ENCODE assay signal across 12 mouse cellular contexts in genomic region chr9:16988114-16988513, GRCm38 (mm10).
A peak's percentile ranks its signal among the peaks of the same experiment; 100 is the strongest.
DNase-seq lines count a peak whose midpoint lies in the region; ATAC-seq and TF ChIP-seq lines count a peak whose summit lies in the region.
"Had no signal": no experiment of that assay in that cellular context is flagged by ENCODE, and none has a peak within 500 bp of the region (broad histone marks: within the 10 kb centered on the region; RNA-seq: fewer than 3 reads in every experiment).

No protein-coding gene starts in this region.

- no peak for DNase-seq in heart, adult 18-20 months
- peak; percentile 14 for DNase-seq in neural tube, embryonic 10.5 days (ENCODE audit: extremely low spot score, low spot score)
- DNase-seq in urinary bladder, adult 18-20 months (ENCODE audit: low spot score in 2 of 2) = no peak
- DNase-seq: B cell, adult 2 months; kidney, postnatal 4 days; liver, embryonic 13.5 days had no signal

- no peak for TF ChIP-seq CTCF in intestine, postnatal 0 days (IDR thresholded peaks at IDR 0.05; ENCODE audit: low read depth)

- no peaks in the 10 kb centered on the region for H3K9me3 ChIP-seq in heart, embryonic 12.5 days (replicated peaks)
- H3K9me3 ChIP-seq in neural tube, embryonic 15.5 days (replicated peaks) = no peaks in the 10 kb centered on the region
- no peaks in the 10 kb centered on the region for H3K9me3 ChIP-seq in hindbrain, embryonic 12.5 days (replicated peaks)
- H3K9me3 ChIP-seq in neural tube, embryonic 12.5 days = no peaks in the 10 kb centered on the region
- no peaks in the 10 kb centered on the region for H3K9me3 ChIP-seq in intestine, postnatal 0 days (ENCODE audit: control insufficient read depth)
- H3K9me3 ChIP-seq: liver, embryonic 13.5 days; neural tube, embryonic 13.5 days had no signal

- 34% methylated on average over 3 of the region's 3 CpGs for WGBS in heart, embryonic 12.5 days
- WGBS in neural tube, embryonic 15.5 days = 66% methylated on average over 3 of the region's 3 CpGs
- WGBS in hindbrain, embryonic 12.5 days = 42% methylated on average over 3 of the region's 3 CpGs
- 51% methylated on average over 3 of the region's 3 CpGs for WGBS in neural tube, embryonic 12.5 days
- 56% methylated on average over 3 of the region's 3 CpGs for WGBS in intestine, postnatal 0 days

- no peaks in the 10 kb centered on the region for H3K36me3 ChIP-seq in heart, embryonic 12.5 days
- no peaks in the 10 kb centered on the region for H3K36me3 ChIP-seq in neural tube, embryonic 15.5 days
- H3K36me3 ChIP-seq in hindbrain, embryonic 12.5 days = no peaks in the 10 kb centered on the region
- H3K36me3 ChIP-seq in neural tube, embryonic 12.5 days = no peaks in the 10 kb centered on the region
- no peaks in the 10 kb centered on the region for H3K36me3 ChIP-seq in intestine, postnatal 0 days (ENCODE audit: control insufficient read depth, insufficient read depth)
- H3K36me3 ChIP-seq: liver, embryonic 13.5 days; neural tube, embryonic 13.5 days had no signal

- H3K27ac ChIP-seq in heart, embryonic 12.5 days (ENCODE audit: poor library complexity, severe bottlenecking) = no peak overlapping the region
- H3K27ac ChIP-seq in neural tube, embryonic 15.5 days (replicated peaks) = no peak overlapping the region
- H3K27ac ChIP-seq in hindbrain, embryonic 12.5 days = no peak overlapping the region
- H3K27ac ChIP-seq in neural tube, embryonic 12.5 days = no peak overlapping the region
- no peak overlapping the region for H3K27ac ChIP-seq in intestine, postnatal 0 days (ENCODE audit: low read depth, low read length)
- H3K27ac ChIP-seq: liver, embryonic 13.5 days; neural tube, embryonic 13.5 days had no signal

- no peaks in the 10 kb centered on the region for H3K27me3 ChIP-seq in heart, embryonic 12.5 days (replicated peaks)
- no peaks in the 10 kb centered on the region for H3K27me3 ChIP-seq in neural tube, embryonic 15.5 days (replicated peaks)
- H3K27me3 ChIP-seq in hindbrain, embryonic 12.5 days = no peaks in the 10 kb centered on the region
- no peaks in the 10 kb centered on the region for H3K27me3 ChIP-seq in neural tube, embryonic 12.5 days (replicated peaks)
- H3K27me3 ChIP-seq in intestine, postnatal 0 days (replicated peaks; ENCODE audit: control insufficient read depth, insufficient read depth, low read length) = no peaks in the 10 kb centered on the region
- H3K27me3 ChIP-seq: liver, embryonic 13.5 days; neural tube, embryonic 13.5 days had no signal

- H3K4me2 ChIP-seq in heart, embryonic 12.5 days = no peak overlapping the region
- no peak overlapping the region for H3K4me2 ChIP-seq in neural tube, embryonic 15.5 days
- H3K4me2 ChIP-seq in hindbrain, embryonic 12.5 days (replicated peaks) = no peak overlapping the region
- H3K4me2 ChIP-seq in neural tube, embryonic 12.5 days (replicated peaks) = no peak overlapping the region
- H3K4me2 ChIP-seq in intestine, postnatal 0 days (replicated peaks; ENCODE audit: low read depth) = no peak overlapping the region
- H3K4me2 ChIP-seq: liver, embryonic 13.5 days; neural tube, embryonic 13.5 days had no signal

- H3K4me3 ChIP-seq in heart, embryonic 12.5 days = no peak overlapping the region
- no peak overlapping the region for H3K4me3 ChIP-seq in neural tube, embryonic 15.5 days (replicated peaks)
- H3K4me3 ChIP-seq in hindbrain, embryonic 12.5 days = no peak overlapping the region
- H3K4me3 ChIP-seq in neural tube, embryonic 12.5 days = no peak overlapping the region
- no peak overlapping the region for H3K4me3 ChIP-seq in intestine, postnatal 0 days (ENCODE audit: low read depth, low read length)
- H3K4me3 ChIP-seq: liver, embryonic 13.5 days; neural tube, embryonic 13.5 days had no signal

- H3K9ac ChIP-seq in heart, embryonic 12.5 days = no peak overlapping the region
- H3K9ac ChIP-seq in neural tube, embryonic 15.5 days (replicated peaks) = no peak overlapping the region
- no peak overlapping the region for H3K9ac ChIP-seq in hindbrain, embryonic 12.5 days
- no peak overlapping the region for H3K9ac ChIP-seq in neural tube, embryonic 12.5 days
- no peak overlapping the region for H3K9ac ChIP-seq in intestine, postnatal 0 days (ENCODE audit: low read depth, low read length)
- H3K9ac ChIP-seq: liver, embryonic 13.5 days; neural tube, embryonic 13.5 days had no signal

- H3K4me1 ChIP-seq in heart, embryonic 12.5 days (replicated peaks) = peaks cover 4% of the 10 kb centered on the region; the same call in 1 of the 2 replicates
- no peaks in the 10 kb centered on the region for H3K4me1 ChIP-seq in neural tube, embryonic 15.5 days
- H3K4me1 ChIP-seq in hindbrain, embryonic 12.5 days = peaks cover 3% of the 10 kb centered on the region; the same call in 1 of the 2 replicates
- H3K4me1 ChIP-seq in neural tube, embryonic 12.5 days = 0 out of 2 replicates have a peak, but pooled peaks cover 2% of the 10 kb centered on the region
- no peaks in the 10 kb centered on the region for H3K4me1 ChIP-seq in intestine, postnatal 0 days (replicated peaks; ENCODE audit: control insufficient read depth, insufficient read depth, low read length)
- H3K4me1 ChIP-seq: liver, embryonic 13.5 days had no signal

- ATAC-seq in heart, embryonic 12.5 days (ENCODE audit: insufficient number of reproducible peaks, low FRiP score) = peak; percentile 85
- no peak for ATAC-seq in neural tube, embryonic 15.5 days (ENCODE audit: low FRiP score)
- ATAC-seq in hindbrain, embryonic 12.5 days (ENCODE audit: low FRiP score) = peak; percentile 83
- ATAC-seq in neural tube, embryonic 12.5 days (ENCODE audit: low FRiP score, low read depth) = peak; percentile 68; the same call in 1 of the 2 replicates
- ATAC-seq in intestine, postnatal 0 days = no peak

Comparison
In these comparisons a context has a peak if more than half of its experiments do, and no peak if none do; other contexts are left out.
1. ATAC-seq: peak in heart, embryonic 12.5 days (single experiment), hindbrain, embryonic 12.5 days (single experiment) and neural tube, embryonic 12.5 days (single experiment); none in neural tube, embryonic 15.5 days (single experiment) and intestine, postnatal 0 days (single experiment).